Mouse (Mus musculus) hindlimb bud, embryonic 11.5 days (tissue): ENCODE measurements around the gene Rundc3a.
"Not testable (repeated sequence)": the region's sequence is repeated elsewhere in the genome, so short reads cannot be mapped to it uniquely, and the experiment has no call there.

Experiments
- DNase-seq: peaks from one replicate; pipeline ENCODE4 v3.0.0-alpha.2; 2012; ENCODE audit warnings: low read depth, low spot score; ENCODE audit errors: extremely low spot score

The Rundc3a gene

DNA sequence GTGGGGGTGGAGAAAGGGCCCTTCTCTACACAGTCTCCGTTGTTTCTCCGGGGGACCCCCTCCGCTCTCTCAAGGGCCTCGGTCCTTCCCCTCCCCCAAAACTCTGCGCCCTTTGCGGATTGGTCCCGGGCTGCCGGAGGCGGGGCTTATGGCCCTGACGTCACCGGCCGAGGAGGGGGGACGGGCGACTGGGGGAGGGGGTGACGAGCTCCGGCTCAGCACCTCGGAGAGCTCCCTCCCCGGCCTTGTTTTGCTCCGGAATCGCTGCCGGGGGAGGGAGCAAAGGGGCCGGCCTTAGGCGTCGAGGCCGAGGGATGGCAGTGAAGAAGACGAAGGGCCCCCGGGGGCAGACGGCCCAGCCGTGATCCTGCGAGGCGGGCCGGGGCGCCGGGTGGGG is at the start of gene Rundc3a:
Gene Rundc3a (plus strand): TSS at position 166 of the 397 bp plus-strand sequence.
- peak; percentile 61 for DNase-seq

DNA sequence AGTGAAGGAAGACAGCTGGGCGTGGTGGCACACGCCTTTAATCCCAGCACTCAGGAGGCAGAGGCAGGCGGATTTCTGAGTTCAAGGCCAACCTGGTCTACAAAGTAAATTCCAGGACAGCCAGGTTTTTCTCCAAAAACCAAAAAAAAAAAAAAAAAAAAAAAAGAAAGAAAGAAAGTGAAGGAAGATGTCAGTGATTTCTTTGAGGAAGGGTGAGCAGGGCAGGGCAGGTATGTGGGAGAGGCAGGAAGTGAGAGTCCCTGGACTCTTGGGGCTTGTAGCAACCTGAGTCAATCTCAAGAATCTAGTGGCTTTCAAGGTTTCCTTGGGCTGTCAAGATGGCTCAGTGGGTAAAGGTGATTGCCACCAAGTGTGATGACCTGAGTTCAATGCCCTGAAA is 48.7 kb upstream of the Rundc3a start:
- DNase-seq, result no peak

DNA sequence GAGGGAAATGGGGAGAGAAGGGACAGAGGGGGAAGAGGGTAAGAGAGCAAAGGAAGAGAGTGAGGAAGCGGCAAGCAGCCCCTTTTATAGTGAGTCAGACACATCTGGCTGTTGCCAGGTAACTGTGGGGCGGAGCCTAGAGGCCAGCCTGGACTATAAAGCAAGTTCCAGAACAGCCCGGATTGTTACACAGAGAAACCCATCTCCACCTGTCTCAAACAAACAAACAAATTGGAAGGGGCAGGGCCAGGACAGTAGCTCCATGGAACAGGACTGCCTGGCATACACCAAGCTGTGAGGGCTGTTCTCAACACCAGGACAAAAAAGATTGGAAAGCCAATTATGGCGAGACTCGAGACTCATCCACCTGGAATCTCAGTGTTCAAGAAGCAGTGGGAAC is 46.3 kb upstream of the Rundc3a start:
- DNase-seq, result no peak

DNA sequence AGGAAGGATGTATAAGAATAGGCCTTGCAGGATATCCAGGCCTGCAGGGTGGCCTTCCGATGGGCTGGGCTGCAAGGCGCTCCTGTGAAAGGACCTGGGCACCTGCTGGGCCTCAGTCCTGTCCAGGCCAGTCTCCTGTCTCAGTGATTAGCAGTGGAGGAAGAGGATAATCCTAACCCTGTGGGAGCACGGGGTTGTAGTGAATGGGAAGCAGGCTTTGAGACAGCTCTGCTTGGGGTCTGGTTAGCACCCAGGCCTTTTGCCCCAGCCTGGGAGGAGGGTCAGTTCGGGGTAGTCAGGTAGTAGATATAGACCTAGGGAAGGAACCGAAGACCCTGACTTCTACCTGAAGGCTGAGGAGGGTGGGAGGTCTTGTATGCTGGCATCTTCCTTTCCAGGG is 45.5 kb upstream of the Rundc3a start:
- no peak for DNase-seq

DNA sequence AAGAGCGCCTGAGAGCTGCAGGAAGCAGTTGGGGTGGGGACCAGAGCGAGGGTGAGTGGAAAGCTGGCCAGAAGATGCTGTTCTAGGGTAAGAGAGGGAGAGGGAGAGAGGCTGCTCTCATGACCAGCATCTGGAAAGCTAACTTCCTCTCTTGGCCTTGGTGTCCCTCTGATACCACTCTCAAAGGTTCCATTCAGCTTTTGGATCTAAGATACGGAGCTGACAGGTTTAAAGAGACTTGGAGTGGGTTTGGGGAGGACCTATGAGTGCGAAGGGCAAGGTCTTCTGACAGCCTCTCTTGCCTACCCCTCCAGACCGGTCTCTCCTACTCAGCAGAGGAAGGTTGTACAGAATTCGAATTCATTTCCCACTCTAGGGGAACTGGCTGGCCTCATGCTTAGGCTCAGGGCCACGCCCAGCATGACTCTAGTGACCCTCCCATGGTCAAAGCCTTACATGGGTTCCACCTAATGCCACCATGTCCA is 45.1 kb upstream of the Rundc3a start:
- DNase-seq, result no peak

DNA sequence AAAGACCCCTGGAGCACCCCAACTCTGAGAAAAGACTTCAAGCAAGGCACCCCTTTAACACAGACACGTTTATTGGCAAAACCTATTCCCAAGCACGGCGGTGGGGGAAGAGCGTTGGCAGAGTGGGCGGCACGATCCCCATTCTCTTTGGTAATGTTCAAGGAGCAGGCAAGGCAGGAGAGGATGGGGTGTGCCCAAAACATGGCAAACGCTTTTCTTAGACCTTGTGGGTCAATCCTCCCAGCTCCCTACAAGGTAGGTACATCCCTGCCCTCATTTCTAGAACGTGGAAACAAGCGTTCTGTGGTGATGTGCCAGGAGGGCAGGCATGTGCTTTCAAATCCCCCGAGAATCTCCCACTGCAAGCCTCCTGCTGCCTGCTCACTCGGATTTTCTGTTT is 44.4 kb upstream of the Rundc3a start:
- no peak for DNase-seq

DNA sequence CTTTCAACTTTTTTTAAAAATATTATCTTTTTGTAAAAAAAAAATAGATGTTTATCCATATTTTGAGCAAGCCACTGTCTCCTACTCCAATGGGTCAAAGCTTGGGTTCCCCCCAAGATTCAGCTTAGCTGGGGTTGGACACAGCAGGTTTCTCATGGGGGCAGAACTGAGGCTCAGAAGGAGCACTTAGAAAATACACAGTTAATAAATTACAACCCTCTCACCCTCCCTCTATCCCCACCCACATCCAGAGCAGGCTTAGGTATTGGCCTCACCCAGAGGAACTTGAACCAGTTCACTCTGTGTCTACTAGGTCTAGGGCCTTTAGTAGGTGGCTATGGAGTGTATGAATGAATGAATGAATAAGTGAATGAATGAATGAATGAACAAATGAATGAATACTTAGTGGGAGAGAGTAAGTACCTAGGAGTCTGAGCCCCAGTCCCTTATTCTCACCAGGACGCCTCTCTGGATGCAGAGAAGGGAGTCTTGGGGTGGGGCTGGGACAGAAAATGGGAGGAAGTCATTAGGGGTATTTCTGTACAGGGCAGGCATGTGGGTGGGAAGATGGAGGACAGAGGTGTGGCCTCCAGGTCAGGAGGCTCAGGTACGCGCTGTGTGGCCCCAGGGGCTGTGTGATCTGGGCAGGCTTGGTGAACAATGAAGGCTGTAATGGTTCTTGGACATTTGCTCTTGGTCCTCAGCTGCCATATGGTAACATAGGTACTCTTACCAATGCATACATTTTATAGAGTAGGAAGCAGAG is 43.8 kb upstream of the Rundc3a start:
- no peak for DNase-seq

DNA sequence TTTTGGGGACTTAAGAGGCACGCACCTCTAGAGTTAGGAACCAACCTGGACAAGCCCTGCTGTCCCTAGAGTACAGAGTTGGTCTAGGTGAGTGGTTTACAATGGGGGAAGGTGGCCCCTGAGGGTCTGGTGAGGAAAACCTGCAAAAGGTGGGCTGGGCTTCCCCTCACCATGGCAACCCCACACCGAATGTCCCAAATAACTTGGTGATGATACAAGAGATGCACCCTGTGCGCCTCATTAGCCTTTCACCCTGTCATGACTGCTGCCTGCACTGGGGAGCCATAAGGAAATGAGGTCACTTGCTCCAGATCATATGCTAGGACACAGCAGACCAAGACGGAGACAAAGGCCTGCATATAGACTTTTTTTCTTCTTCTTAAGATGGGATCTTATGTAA is 42.8 kb upstream of the Rundc3a start:
- no peak for DNase-seq

DNA sequence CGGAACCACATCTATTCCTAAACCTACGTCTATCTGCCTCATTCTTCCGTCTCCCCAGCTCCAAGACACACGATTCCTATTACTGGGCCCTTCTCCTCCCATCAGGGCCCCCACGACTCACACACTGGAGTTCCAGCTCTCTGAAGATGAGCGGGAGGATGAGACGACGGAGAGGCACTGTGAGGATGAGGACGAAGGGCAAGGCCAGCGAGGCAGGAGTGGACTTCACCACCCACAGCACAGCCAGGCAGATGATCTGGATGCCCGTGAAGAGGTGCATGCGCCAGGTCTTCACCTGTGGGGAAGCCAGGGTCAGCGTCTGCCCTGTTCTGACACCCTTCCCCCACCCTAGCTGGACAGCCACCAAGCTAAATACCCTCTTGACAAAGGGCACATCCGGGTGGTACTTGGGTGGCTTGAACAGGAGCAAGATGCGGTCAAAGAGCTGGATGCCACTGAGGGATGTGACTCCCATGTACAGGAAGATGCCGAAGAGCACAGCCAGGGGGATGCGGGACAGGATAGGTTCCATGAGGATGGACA is 42.2 kb upstream of the Rundc3a start:
- DNase-seq, result no peak

DNA sequence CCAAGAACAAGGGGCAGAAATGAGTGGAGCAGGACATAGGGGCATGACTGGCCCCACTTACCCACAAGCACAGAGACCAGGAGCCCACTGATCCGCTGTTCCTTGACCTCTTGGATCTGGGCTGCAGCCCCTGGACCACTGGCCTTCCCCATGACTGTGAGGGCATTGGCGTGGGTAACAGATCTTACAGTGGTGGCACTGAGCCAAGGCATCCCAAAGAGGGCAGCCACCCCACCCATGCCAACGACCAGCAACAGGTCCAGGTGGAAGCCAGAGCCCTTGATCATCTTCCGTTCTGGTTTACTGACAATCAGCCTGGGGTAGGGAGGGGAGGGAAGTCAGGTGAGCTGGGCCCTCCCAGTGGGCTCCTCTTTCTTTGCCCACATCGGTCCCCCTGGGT is 40.8 kb upstream of the Rundc3a start:
- no peak for DNase-seq

DNA sequence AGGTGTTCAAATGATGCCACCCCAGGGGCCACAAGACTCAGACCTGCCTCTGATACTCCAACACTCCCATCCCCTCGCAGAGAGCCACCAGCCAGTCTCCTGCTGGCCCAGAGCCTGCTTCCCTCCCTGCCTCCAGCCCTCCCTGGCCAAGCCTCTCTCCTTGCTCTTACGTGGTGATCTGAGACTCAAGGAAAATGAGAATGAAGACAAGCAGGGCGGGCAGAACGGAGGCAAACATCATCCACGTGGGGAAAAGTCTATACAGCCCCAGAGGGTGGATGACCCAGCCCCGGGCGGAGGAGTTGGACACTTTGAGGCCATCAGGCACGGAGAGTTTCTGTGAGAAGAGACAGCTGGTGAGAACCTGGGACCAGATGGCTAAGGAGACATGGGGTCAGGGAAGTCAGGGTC is 40.2 kb upstream of the Rundc3a start:
- DNase-seq, result no peak

DNA sequence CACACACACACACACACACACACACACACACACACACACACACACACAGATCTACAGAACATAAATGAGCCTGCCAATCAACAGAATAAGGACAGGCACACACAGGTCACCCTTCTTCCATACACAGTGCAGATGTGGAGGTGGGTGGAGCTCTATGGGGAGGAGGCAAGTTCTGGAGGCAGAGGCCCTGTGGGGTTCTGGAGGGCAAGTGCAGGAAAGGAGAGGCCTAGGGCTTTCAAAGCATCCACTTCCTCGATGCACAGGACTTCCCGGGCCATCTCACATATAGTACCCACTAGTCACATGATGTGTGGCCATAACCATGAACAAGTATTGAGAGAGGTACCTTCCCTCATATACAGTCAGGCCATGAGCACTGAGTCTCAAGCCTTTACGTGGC is 37.7 kb upstream of the Rundc3a start:
- DNase-seq, result no peak

DNA sequence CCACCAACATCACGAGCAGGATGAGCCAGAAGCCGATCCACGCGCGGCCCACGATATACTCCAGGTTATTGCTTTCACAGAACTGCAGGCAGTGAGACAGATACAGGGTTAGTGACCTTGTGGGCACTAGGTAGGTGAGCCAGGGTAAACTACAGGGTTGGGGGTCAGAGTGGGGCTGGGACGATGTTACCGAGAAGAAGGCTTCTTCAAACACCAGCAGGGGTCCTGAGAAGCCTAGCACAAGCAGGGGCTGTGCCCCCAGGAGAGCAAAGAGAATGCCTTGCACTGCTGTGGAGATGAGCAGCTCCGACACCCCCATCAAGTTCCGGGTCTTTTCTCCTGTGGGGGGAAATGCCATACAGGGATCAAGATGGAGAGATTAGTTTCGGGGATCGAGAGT is 37.0 kb upstream of the Rundc3a start:
- DNase-seq, result no peak

DNA sequence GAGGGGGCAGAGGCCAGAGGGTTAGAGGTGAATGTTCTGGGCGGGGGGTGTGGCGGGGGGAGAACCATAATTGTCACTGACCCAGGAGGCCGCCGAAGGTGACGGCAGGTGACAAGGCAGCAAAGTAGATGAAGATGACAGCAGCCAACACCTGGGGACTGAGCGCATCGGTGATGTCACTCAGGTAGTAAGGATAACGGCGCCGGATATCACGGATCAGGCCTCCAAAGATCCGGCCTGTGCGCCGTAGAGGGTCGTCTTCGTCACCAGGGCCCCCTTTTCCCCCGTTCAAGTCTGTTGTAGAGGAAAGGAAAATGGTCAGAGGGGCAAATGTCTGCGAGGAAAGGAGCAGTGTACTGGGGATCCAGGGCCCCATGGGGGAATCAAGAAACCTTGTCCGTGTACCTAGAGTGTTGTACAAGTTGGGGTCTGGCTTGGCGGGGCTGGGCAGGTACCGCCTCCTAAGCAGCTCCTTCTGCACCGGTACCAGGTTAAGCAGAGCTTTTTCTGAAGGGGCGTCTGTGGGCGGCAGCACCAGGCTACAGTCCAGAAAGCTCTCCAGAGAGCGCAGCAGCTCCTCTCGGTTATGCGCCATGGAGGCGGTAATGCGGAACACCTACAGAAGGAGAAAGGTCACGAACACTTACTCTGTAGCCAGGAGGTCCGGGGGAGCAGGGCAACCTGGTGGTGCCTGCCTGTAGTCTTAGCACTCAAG is 36.4 kb upstream of the Rundc3a start:
- DNase-seq, result no peak

DNA sequence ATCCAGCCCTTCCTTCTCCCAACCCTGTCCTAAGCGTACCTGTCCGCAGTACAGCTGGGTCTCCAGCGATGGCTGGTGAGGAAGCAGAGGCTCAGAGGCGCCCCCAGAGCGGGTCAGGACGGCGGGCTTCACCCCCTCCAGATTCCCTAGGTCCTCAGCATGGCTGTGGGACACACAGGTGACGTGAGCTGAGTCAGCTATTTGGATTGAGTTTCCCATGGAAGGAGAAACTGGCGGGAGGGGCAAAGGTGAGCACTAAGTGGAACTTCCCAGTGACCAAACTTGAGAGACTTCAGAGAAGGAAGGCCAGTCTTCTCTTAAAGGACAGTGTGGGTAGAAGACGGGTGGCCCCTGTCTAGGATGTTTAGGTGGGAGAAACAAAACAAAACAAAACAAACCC is 34.8 kb upstream of the Rundc3a start:
- DNase-seq, result no peak

DNA sequence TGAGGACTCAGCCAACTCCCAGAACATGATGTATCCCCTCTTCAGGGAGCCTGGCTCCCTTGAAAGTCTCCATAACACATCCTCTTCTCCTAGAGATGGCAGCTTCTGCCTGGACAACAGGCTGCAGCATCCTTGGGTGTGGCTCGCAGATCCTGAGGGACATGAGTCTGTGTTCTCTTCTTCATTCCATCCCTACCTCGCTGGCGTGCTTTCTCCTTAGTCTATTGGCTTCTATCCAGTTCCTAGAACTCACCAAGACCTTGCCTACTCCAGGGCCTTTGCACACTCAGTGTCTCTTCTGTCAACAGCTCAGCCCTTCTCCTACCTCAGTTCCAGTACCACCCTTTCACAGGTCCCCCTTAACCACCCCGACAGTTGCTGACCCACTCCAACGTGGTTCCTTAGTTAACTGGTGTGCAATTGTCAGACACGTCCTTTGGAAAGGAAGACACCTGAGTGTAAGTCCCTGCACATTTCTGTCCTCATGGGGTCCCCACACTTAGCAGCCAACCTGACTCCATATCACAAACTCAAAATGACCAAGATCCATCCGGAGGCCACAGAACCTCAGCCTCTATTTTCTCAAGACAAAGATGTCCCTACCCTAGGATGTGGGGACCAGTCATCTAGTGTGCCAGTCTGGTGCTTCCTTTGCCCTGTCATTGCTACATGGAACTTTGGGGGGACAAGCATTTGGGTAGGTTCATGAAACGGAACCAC is 31.3 kb upstream of the Rundc3a start:
- DNase-seq, result no peak

DNA sequence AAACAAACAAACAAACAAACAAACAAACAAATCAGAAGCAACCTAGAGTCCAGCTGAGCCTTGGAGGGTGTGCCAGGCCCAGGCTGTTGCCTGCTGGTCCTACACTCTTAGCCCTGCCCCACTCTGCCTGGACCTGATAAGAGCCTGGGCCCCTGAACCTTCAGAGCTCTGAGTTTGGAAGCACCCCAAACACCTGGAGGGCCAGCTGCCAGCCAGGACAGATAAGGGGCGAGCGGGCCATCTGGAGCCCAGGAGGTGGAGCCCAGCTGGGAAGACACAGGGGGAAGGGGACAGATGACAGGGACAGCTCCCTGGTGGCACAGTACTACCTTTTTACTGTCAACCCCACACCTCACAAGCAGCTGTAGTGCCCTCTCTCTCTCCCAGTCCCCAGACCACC is 29.6 kb upstream of the Rundc3a start:
- DNase-seq, result no peak

DNA sequence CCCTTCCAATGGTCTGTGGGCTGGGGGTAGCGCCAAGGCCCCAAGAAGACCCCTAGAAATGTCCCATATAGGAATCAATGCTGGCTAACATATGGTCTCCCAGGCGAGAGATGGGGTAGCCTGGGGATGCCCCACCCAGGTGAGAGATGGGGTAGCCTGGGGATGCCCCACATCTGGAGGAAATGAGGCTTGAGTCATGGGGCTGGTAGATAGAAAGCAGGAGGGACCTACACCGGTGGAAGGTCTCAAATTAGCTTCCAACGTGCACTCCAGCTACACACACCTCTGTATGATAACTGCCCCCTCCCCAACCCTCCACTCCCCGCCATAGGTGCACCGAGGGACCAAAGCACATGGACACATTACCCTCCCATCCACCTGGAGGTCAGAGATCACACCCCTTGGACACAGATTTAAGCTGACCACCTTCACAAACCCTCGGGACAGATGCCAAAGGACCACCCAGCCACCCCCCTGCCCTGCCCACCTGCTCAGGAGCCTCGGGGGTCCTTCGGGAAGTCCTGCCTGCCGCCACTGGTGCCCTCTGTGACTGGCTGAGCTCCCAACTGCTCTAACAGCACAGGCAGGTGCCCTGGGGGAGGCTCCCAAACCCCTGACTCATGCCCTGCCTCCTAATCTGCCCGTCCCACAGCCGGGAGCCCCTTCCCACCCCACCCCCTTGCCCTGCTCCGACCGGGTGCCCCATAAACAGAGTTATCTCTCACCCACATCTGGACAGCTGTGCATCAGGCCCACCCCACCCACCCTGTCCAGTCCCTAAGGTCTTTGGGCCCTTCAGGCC is 28.4 kb upstream of the Rundc3a start:
- no peak for DNase-seq

DNA sequence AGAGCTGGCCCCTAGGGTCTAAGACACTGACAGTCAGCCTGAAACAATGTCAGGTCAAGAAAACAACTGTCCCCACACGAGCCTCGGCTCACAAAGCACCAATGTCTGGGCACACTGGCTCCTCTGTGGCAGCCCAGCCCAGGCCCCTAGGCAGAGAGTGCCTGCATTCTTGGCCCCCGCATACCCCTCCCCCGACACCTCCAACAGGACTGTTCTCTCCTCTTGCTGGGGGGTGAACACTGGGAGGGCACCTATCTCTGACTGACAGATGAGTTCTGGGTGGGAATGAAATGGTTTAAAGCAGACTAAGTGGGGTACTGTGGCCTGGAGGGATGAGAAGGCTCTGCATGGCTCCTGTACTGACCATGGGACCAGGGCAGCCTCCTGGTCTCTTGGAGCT is 27.5 kb upstream of the Rundc3a start:
- no peak for DNase-seq

DNA sequence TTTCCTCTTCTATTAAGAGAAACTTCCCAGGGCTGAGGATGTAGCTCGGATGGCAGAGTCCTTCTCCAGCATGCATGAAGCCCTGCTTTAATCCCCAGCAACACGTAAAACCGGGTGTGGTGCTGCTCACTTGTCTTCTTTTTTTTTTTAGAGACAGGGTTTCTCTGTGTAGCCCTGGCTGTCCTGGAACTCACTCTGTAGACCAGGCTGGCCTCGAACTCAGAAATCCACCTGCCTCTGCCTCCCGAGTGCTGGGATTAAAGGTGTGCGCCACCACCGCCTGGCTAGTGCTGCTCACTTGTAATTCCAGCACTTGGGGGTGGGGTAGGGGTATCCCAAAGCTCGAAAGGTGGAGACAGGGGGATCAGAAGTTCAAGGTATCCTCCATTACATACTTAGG is 27.1 kb upstream of the Rundc3a start, which contains the start of gene Slc4a1:
Gene Slc4a1 (minus strand): TSS at position 101 of the 400 bp plus-strand sequence.
- not testable (repeated sequence) for DNase-seq
